Mouse (Mus musculus): ENCODE results near the gene Tmem229b. TPM values are rescaled to one million over a fixed set of nuclear protein-coding genes. Genes with fewer than 3 reads are reported as not detected.

The Tmem229b gene
- total and polyA plus RNA-seq, 2 experiments, result 1.4 to 1.6 TPM

- 88% methylated on average over 3 of the region's 3 CpGs for WGBS
Measured at GRCm38 (mm10) chr12:79002978-79003377, 4.4 kb downstream of the Tmem229b start.

GRCm38 (mm10) chr12:79002406-79002805 is 5.0 kb downstream of the Tmem229b start:
- peaks cover 3% of the 10 kb centered on the region for H3K27me3 ChIP-seq (ENCODE audit: control insufficient read depth, insufficient read depth, low read length)
- H3K27ac ChIP-seq (replicated peaks; ENCODE audit: insufficient read depth, low read depth, low read length), result no peak overlapping the region
- H3K4me3 ChIP-seq (ENCODE audit: insufficient read depth, low read depth, low read length), result no peak overlapping the region
- TF ChIP-seq CTCF (IDR thresholded peaks at IDR 0.05; ENCODE audit: low read depth, low read length) (no peak), POLR2A (IDR thresholded peaks at IDR 0.05; ENCODE audit: extremely low read depth, insufficient read depth, low read length) (no peak)
- no peak overlapping the region for H3K9ac ChIP-seq (ENCODE audit: low read depth, low read length)
- WGBS, result 75% methylated on average over 5 of the region's 5 CpGs
- H3K4me1 ChIP-seq (ENCODE audit: control insufficient read depth, insufficient read depth, low read length), result no peaks in the 10 kb centered on the region
- DNase-seq (ENCODE audit: extremely low read depth, low read depth, low spot score), result no peak
- no peaks in the 10 kb centered on the region for H3K79me2 ChIP-seq (ENCODE audit: control insufficient read depth, insufficient read depth, low read length)
- H3K36me3 ChIP-seq (ENCODE audit: control insufficient read depth, insufficient read depth, low read length), result no peaks in the 10 kb centered on the region

More at GRCm38 (mm10) chr12:79002978-79003377, 4.4 kb downstream of the Tmem229b start:
- Histone ChIP-seq H3K4me1 (ENCODE audit: control insufficient read depth, insufficient read depth, low read length) (no peaks in the 10 kb centered on the region), H3K4me3 (ENCODE audit: insufficient read depth, low read depth, low read length) (no peak overlapping the region), H3K36me3 (ENCODE audit: control insufficient read depth, insufficient read depth, low read length) (no peaks in the 10 kb centered on the region), H3K27me3 (ENCODE audit: control insufficient read depth, insufficient read depth, low read length) (peaks cover 3% of the 10 kb centered on the region), H3K9ac (ENCODE audit: low read depth, low read length) (no peak overlapping the region), H3K27ac (replicated peaks; ENCODE audit: insufficient read depth, low read depth, low read length) (no peak overlapping the region), H3K79me2 (ENCODE audit: control insufficient read depth, insufficient read depth, low read length) (no peaks in the 10 kb centered on the region)
- TF ChIP-seq CTCF (IDR thresholded peaks at IDR 0.05; ENCODE audit: low read depth, low read length) (no peak), POLR2A (IDR thresholded peaks at IDR 0.05; ENCODE audit: extremely low read depth, insufficient read depth, low read length) (no peak)
- DNase-seq (ENCODE audit: extremely low read depth, low read depth, low spot score), result no peak

GRCm38 (mm10) chr12:78996711-78997110 is 10.7 kb downstream of the Tmem229b start:
- TF ChIP-seq CTCF (IDR thresholded peaks at IDR 0.05; ENCODE audit: low read depth, low read length), result no peak
- TF ChIP-seq POLR2A (IDR thresholded peaks at IDR 0.05; ENCODE audit: extremely low read depth, insufficient read depth, low read length), result no peak
- H3K9ac ChIP-seq (ENCODE audit: low read depth, low read length), result no peak overlapping the region
- no peak overlapping the region for H3K4me3 ChIP-seq (ENCODE audit: insufficient read depth, low read depth, low read length)
- no peaks in the 10 kb centered on the region for H3K36me3 ChIP-seq (ENCODE audit: control insufficient read depth, insufficient read depth, low read length)
- no peak for DNase-seq (ENCODE audit: extremely low read depth, low read depth, low spot score)
- WGBS, result 53% methylated on average over 6 of the region's 7 CpGs
- H3K4me1 ChIP-seq (ENCODE audit: control insufficient read depth, insufficient read depth, low read length), result no peaks in the 10 kb centered on the region
- no peaks in the 10 kb centered on the region for H3K27me3 ChIP-seq (ENCODE audit: control insufficient read depth, insufficient read depth, low read length)
- H3K79me2 ChIP-seq (ENCODE audit: control insufficient read depth, insufficient read depth, low read length), result no peaks in the 10 kb centered on the region
- H3K27ac ChIP-seq (replicated peaks; ENCODE audit: insufficient read depth, low read depth, low read length), result no peak overlapping the region

- no peaks in the 10 kb centered on the region for H3K79me2 ChIP-seq (ENCODE audit: control insufficient read depth, insufficient read depth, low read length)
- WGBS, result 92% methylated on average over 4 of the region's 4 CpGs
- no peak overlapping the region for H3K4me3 ChIP-seq (ENCODE audit: insufficient read depth, low read depth, low read length)
- no peak overlapping the region for H3K9ac ChIP-seq (ENCODE audit: low read depth, low read length)
- H3K27ac ChIP-seq (replicated peaks; ENCODE audit: insufficient read depth, low read depth, low read length), result no peak overlapping the region
- no peaks in the 10 kb centered on the region for H3K4me1 ChIP-seq (ENCODE audit: control insufficient read depth, insufficient read depth, low read length)
- TF ChIP-seq CTCF (IDR thresholded peaks at IDR 0.05; ENCODE audit: low read depth, low read length) (no peak), POLR2A (IDR thresholded peaks at IDR 0.05; ENCODE audit: extremely low read depth, insufficient read depth, low read length) (no peak)
- H3K36me3 ChIP-seq (ENCODE audit: control insufficient read depth, insufficient read depth, low read length), result no peaks in the 10 kb centered on the region
- no peak for DNase-seq (ENCODE audit: extremely low read depth, low read depth, low spot score)
- no peaks in the 10 kb centered on the region for H3K27me3 ChIP-seq (ENCODE audit: control insufficient read depth, insufficient read depth, low read length)
Measured at GRCm38 (mm10) chr12:78996271-78996670, 11.2 kb downstream of the Tmem229b start.

- TF ChIP-seq CTCF (IDR thresholded peaks at IDR 0.05; ENCODE audit: low read depth, low read length), result no peak
- no peak for TF ChIP-seq POLR2A (IDR thresholded peaks at IDR 0.05; ENCODE audit: extremely low read depth, insufficient read depth, low read length)
- WGBS, result 69% methylated on average over 9 of the region's 9 CpGs
- Histone ChIP-seq H3K4me3 (ENCODE audit: insufficient read depth, low read depth, low read length) (no peak overlapping the region), H3K27ac (replicated peaks; ENCODE audit: insufficient read depth, low read depth, low read length) (no peak overlapping the region), H3K4me1 (ENCODE audit: control insufficient read depth, insufficient read depth, low read length) (no peaks in the 10 kb centered on the region), H3K27me3 (ENCODE audit: control insufficient read depth, insufficient read depth, low read length) (no peaks in the 10 kb centered on the region), H3K79me2 (ENCODE audit: control insufficient read depth, insufficient read depth, low read length) (no peaks in the 10 kb centered on the region), H3K9ac (ENCODE audit: low read depth, low read length) (no peak overlapping the region), H3K36me3 (ENCODE audit: control insufficient read depth, insufficient read depth, low read length) (no peaks in the 10 kb centered on the region)
- no peak for DNase-seq (ENCODE audit: extremely low read depth, low read depth, low spot score)
Measured at GRCm38 (mm10) chr12:78987581-78988081, 19.8 kb downstream of the Tmem229b start.

- Histone ChIP-seq H3K4me1 (ENCODE audit: control insufficient read depth, insufficient read depth, low read length) (no peaks in the 10 kb centered on the region), H3K9ac (ENCODE audit: low read depth, low read length) (no peak overlapping the region), H3K36me3 (ENCODE audit: control insufficient read depth, insufficient read depth, low read length) (no peaks in the 10 kb centered on the region), H3K79me2 (ENCODE audit: control insufficient read depth, insufficient read depth, low read length) (no peaks in the 10 kb centered on the region), H3K27ac (replicated peaks; ENCODE audit: insufficient read depth, low read depth, low read length) (no peak overlapping the region), H3K27me3 (ENCODE audit: control insufficient read depth, insufficient read depth, low read length) (no peaks in the 10 kb centered on the region), H3K4me3 (ENCODE audit: insufficient read depth, low read depth, low read length) (no peak overlapping the region)
- no peak for DNase-seq (ENCODE audit: extremely low read depth, low read depth, low spot score)
- 66% methylated on average over 3 of the region's 3 CpGs for WGBS
- no peak for TF ChIP-seq CTCF (IDR thresholded peaks at IDR 0.05; ENCODE audit: low read depth, low read length)
- TF ChIP-seq POLR2A (IDR thresholded peaks at IDR 0.05; ENCODE audit: extremely low read depth, insufficient read depth, low read length), result no peak
Measured at GRCm38 (mm10) chr12:78984035-78984432, 23.4 kb downstream of the Tmem229b start.
